In the genomic region with DNA sequence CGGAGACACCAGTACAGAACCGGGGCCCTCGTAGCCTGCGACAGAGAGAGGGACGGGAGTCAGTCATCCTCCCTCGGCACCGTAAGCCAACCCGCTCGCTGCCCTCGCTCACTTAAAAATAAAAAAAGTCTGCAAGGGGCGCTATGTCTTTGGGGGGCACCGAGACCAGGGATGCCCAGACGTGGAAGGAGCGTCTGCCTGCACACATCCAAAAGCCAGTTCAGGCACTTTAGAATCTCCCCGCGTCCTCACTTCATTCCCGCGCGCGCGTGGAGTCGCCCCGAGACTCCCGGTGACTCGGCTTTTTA, we compare ENCODE assay signal across 9 mouse cellular contexts. TPM values are rescaled to one million over a fixed set of nuclear protein-coding genes. Genes with fewer than 3 reads are reported as not detected.
DNase-seq lines count a peak whose midpoint lies in the region; ATAC-seq and TF ChIP-seq lines count a peak whose summit lies in the region.
"Had no signal": no experiment of that assay in that cellular context is flagged by ENCODE, and none has a peak within 500 bp of the region (broad histone marks: within the 10 kb centered on the region; RNA-seq: fewer than 3 reads in every experiment).

No protein-coding gene starts in this region.

- peaks cover 88% of the 10 kb centered on the region for H3K27me3 ChIP-seq in heart, embryonic 10.5 days (ENCODE audit: insufficient read depth, poor library complexity, severe bottlenecking)
- H3K27me3 ChIP-seq in E14TG2a.4 (ENCODE audit: insufficient read depth, low read length) = peaks cover 83% of the 10 kb centered on the region
- H3K27me3 ChIP-seq in forebrain, postnatal 0 days (ENCODE audit: insufficient read depth, low read length) = peaks cover 63% of the 10 kb centered on the region
- peaks cover 94% of the 10 kb centered on the region for H3K27me3 ChIP-seq in liver, embryonic 15.5 days
- peaks cover 22% of the 10 kb centered on the region for H3K27me3 ChIP-seq in kidney, adult 2 months (replicated peaks; ENCODE audit: control insufficient read depth, insufficient read depth, low read length)

- H3K4me2 ChIP-seq in forebrain, postnatal 0 days (ENCODE audit: low read depth) = no peak overlapping the region
- H3K4me2 ChIP-seq in liver, embryonic 15.5 days = peak overlapping the region; percentile 66; the same call in 1 of the 2 replicates

- intact Hi-C loops in heart, postnatal 10 days (cut with DNase I) = no loop called here

- peak overlapping the region; percentile 75 for H3K4me3 ChIP-seq in heart, embryonic 10.5 days
- peak overlapping the region; percentile 77 for H3K4me3 ChIP-seq in E14TG2a.4 (replicated peaks; ENCODE audit: low read length)
- H3K4me3 ChIP-seq in forebrain, postnatal 0 days (ENCODE audit: low read depth, low read length) = no peak overlapping the region
- 0 out of 2 replicates have a peak overlapping the region, but pooled peaks have one; percentile 48 for H3K4me3 ChIP-seq in liver, embryonic 15.5 days (replicated peaks)
- H3K4me3 ChIP-seq in kidney, adult 2 months (ENCODE audit: insufficient read depth, low read depth, low read length) = no peak overlapping the region

- TF ChIP-seq CTCF in E14TG2a.4 (conservative IDR thresholded peaks at IDR 0.05; ENCODE audit: low read length) = no peak
- TF ChIP-seq CTCF in forebrain, postnatal 0 days (IDR thresholded peaks at IDR 0.05; ENCODE audit: low read depth) = no peak
- no peak for TF ChIP-seq CTCF in kidney, adult 2 months (conservative IDR thresholded peaks at IDR 0.05; ENCODE audit: insufficient read depth, insufficient read length, low read depth, low read length)

- 0 out of 2 replicates have a peak overlapping the region, but pooled peaks have one; percentile 24 for H3K27ac ChIP-seq in heart, embryonic 10.5 days
- no peak overlapping the region for H3K27ac ChIP-seq in forebrain, postnatal 0 days (ENCODE audit: low read depth, low read length)
- H3K27ac ChIP-seq in liver, embryonic 15.5 days (replicated peaks) = no peak overlapping the region
- H3K27ac ChIP-seq in kidney, adult 2 months (ENCODE audit: insufficient read depth, low read depth, low read length) = no peak overlapping the region

- no peak for TF ChIP-seq POLR2A in kidney, adult 2 months (IDR thresholded peaks at IDR 0.05; ENCODE audit: low read depth, low read length)

- no peak for DNase-seq in heart, embryonic 10.5 days (ENCODE audit: low spot score)
- no peak for DNase-seq in heart, postnatal 10 days
- peak; percentile 35 for DNase-seq in forebrain, postnatal 0 days
- DNase-seq in left cerebral cortex, adult 18-20 months (ENCODE audit: low spot score in 2 of 2) = no peak
- DNase-seq in yolk sac, embryonic 10.5 days (ENCODE audit: low spot score) = no peak
- DNase-seq in kidney, adult 2 months = no peak
- DNase-seq: kidney, adult 18-20 months had no signal

- no peak overlapping the region for H3K9ac ChIP-seq in forebrain, postnatal 0 days
- no peak overlapping the region for H3K9ac ChIP-seq in liver, embryonic 15.5 days

- peaks cover 44% of the 10 kb centered on the region for H3K4me1 ChIP-seq in heart, embryonic 10.5 days
- H3K4me1 ChIP-seq in E14TG2a.4 (replicated peaks; ENCODE audit: low read depth, low read length) = peaks cover 54% of the 10 kb centered on the region
- H3K4me1 ChIP-seq in forebrain, postnatal 0 days (ENCODE audit: insufficient read depth) = no peaks in the 10 kb centered on the region
- H3K4me1 ChIP-seq in liver, embryonic 15.5 days (replicated peaks) = 0 out of 2 replicates have a peak, but pooled peaks cover 3% of the 10 kb centered on the region
- no peaks in the 10 kb centered on the region; the same call in 1 of the 2 replicates for H3K4me1 ChIP-seq in kidney, adult 2 months (ENCODE audit: control insufficient read depth, insufficient read depth, low read length)

- no peaks in the 10 kb centered on the region for H3K36me3 ChIP-seq in heart, embryonic 10.5 days
- H3K36me3 ChIP-seq in E14TG2a.4 (ENCODE audit: insufficient read depth, low read length) = no peaks in the 10 kb centered on the region
- no peaks in the 10 kb centered on the region for H3K36me3 ChIP-seq in forebrain, postnatal 0 days (ENCODE audit: insufficient read depth)
- no peaks in the 10 kb centered on the region for H3K36me3 ChIP-seq in liver, embryonic 15.5 days (replicated peaks)
- no peaks in the 10 kb centered on the region for H3K36me3 ChIP-seq in kidney, adult 2 months (ENCODE audit: control insufficient read depth, insufficient read depth, low read length)

- no peak for ATAC-seq in forebrain, postnatal 0 days
- no peak for ATAC-seq in liver, embryonic 15.5 days (ENCODE audit: insufficient read depth)

- WGBS in heart, embryonic 10.5 days = under 1% methylated on average over 25 of the region's 25 CpGs
- under 1% methylated on average over 25 of the region's 25 CpGs for WGBS in forebrain, postnatal 0 days
- WGBS in liver, embryonic 15.5 days (ENCODE audit: insufficient replicate concordance) = 1% methylated on average over 25 of the region's 25 CpGs
- 3% methylated on average over 25 of the region's 25 CpGs for WGBS in kidney, adult 2 months

- H3K9me3 ChIP-seq in heart, embryonic 10.5 days = no peaks in the 10 kb centered on the region
- H3K9me3 ChIP-seq in E14TG2a.4 (ENCODE audit: low read length) = no peaks in the 10 kb centered on the region
- H3K9me3 ChIP-seq in forebrain, postnatal 0 days (ENCODE audit: low read length) = no peaks in the 10 kb centered on the region
- H3K9me3 ChIP-seq in liver, embryonic 15.5 days (replicated peaks) = no peaks in the 10 kb centered on the region

RNA-seq across cellular contexts. Expression of gene Gsc, which starts 1.0 kb away (rescaled TPM):
- 1.2 and 4.0 TPM in 2 replicates for polyA plus RNA-seq in heart, embryonic 10.5 days (2016; fragmentation: Nextera tagmentation; extraction: Ambion mirVana)
- total RNA-seq in heart, postnatal 10 days (2021) = under 1 TPM; 0.20 to 0.34 TPM
- 1.5 TPM in 1 of 2 replicates, not detected in the other for total RNA-seq in forebrain, postnatal 0 days (2014; rRNA removed)
- polyA plus RNA-seq in forebrain, postnatal 0 days (2015; fragmentation: Nextera tagmentation; extraction: Ambion mirVana) = 0.11 TPM in 1 of 2 replicates, not detected in the other
- polyA plus RNA-seq in liver, embryonic 15.5 days (2015; fragmentation: Nextera tagmentation; extraction: Ambion mirVana) = not detected in 2 replicates
- total RNA-seq in left cerebral cortex, adult 18-20 months (2021) = not detected
- polyA plus RNA-seq in kidney, adult 2 months (2012; rRNA removed) = 0.10 TPM in 1 of 2 replicates, not detected in the other

Comparison
In these comparisons a context has a peak if more than half of its experiments do, and no peak if none do; other contexts are left out.
1. H3K4me3 ChIP-seq: peak in heart, embryonic 10.5 days (single experiment), E14TG2a.4 (single experiment) and liver, embryonic 15.5 days (single experiment); none in forebrain, postnatal 0 days (single experiment) and kidney, adult 2 months (single experiment).